Mouse (Mus musculus): ENCODE results near the gene Vmn2r102. TPM values are rescaled to one million over a fixed set of nuclear protein-coding genes. Genes with fewer than 3 reads are reported as not detected.

The Vmn2r102 gene
- not detected for total RNA-seq (2021)
- long read RNA-seq, experiment 1: 0 reads
- long read RNA-seq, experiment 2: 0 reads

- no peak for DNase-seq
Observed at GRCm38 (mm10) chr17:19660028-19660427, at the start of gene Vmn2r102. TSS of gene Vmn2r102 (plus strand) at chr17:19660328.

- DNase-seq: no peak
Observed at GRCm38 (mm10) chr17:19629328-19629727, 30.8 kb upstream of the Vmn2r102 start.

GRCm38 (mm10) chr17:19658447-19658846 is 1.7 kb upstream of the Vmn2r102 start:
- DNase-seq: no peak

- DNase-seq: no peak
Observed at GRCm38 (mm10) chr17:19692062-19692461, 31.9 kb downstream of the Vmn2r102 start.

Other genes starting within 250 kb of the Vmn2r102 start
- gene Vmn2r100, start 155.6 kb upstream of the Vmn2r102 start, total RNA-seq (2021): not detected
- not detected for gene Vmn2r101, start 83.1 kb upstream of the Vmn2r102 start, total RNA-seq (2021)
- gene Vmn2r103, start 113.0 kb downstream of the Vmn2r102 start, total RNA-seq (2021): not detected

Data from gastrocnemius, postnatal 10 days (tissue).